Mouse (Mus musculus) frontal cortex, postnatal 36 days (tissue): ENCODE results near the gene Ccdc172.
A peak's percentile ranks its signal among the peaks of the same experiment; 100 is the strongest.

ENCODE experiments used
- DNase-seq, 2 experiments: peaks; one replicate each; pipeline ENCODE4 v3.0.0; 2022; ENCODE audit warnings: low spot score in 2 of 2

Ccdc172 gene

DNA sequence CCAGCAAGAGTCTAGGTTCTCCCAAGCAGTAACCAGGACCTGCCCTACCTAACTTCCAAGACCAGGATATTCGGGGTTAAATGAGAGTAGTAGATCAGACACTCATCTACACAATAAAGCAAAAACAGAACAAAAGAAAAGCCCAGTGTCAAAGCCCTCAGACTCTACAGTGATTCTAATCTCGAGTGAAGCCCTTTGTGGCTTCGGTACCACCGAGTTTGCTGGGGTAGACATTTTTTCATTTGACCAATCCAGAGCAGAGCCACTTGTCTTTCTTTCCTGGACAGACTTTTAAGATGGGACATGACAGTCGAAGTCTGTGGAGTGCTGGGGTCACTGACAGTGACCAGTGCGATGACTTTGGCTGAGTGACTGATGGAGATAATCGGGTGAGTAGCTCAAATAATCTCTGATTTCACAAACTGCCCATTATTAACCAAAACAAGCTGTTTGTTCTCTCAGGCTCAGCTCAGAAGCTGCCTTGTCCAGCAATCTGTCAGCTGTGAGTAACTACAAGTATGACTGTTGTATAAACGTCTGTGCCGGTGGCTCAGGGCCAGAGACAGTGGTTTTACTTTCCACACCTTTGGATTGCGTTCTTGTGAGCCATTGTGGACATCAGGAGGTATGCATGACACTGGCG, 60.8 kb downstream of the Ccdc172 start:
- no peak for DNase-seq

GRCm38 (mm10) chr19:58573072-58573438, 61.3 kb downstream of the Ccdc172 start:
- no peak for DNase-seq

DNA sequence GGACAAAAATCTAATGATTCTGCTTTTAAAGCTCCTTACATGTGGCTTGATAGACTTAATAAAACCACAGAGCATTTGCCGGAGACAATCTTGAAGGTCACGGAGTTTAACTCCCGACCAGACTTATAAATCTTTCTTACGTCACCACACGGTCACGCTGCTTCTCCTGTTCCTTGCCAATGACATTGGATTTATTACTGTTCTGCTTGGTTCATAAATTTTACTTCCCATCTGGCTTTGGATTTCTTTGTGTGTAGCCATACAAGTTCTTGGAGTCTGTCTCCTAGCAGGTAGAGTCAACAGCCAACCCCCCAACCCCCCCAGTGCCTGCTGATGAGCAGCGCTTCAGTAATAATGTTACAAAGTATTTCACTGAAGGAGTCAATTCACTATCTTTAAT, 70.2 kb downstream of the Ccdc172 start:
- DNase-seq, result no peak

DNA sequence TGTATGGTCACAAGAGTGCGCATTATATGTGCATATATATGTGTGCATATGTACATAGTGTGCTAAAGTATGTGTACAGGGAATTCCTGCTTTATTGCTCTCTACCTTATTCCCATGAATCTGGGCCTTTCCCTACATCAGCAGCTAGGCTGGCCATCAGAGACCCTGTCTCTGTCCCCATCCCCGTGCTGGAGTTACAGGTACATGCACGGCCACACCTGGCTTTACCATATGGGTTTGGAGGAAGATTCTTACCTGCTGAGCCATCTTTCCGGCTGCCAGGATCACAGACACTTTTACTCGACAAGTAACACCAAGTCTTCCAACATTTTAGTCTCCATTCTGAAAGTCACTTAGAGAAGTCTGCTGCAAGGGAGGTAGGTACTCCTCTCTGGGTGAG, 71.2 kb downstream of the Ccdc172 start:
- DNase-seq, result no peak

- DNase-seq, result no peak
Observed at GRCm38 (mm10) chr19:58586046-58586445, 74.3 kb downstream of the Ccdc172 start.

- peak; percentile 55 to 57 for DNase-seq
Observed at GRCm38 (mm10) chr19:58590251-58590936, 78.6 kb downstream of the Ccdc172 start.

- DNase-seq, result no peak
Observed at GRCm38 (mm10) chr19:58600381-58600780, 88.6 kb downstream of the Ccdc172 start.
